Mouse (Mus musculus): ENCODE measurements around the gene Stpg2. TPM values are rescaled to one million over a fixed set of nuclear protein-coding genes. Genes with fewer than 3 reads are reported as not detected.

The Stpg2 gene
- total RNA-seq, 4 experiments from 2014 or later: 0.13 to 0.25 (median 0.16) TPM; not detected in 1

DNA sequence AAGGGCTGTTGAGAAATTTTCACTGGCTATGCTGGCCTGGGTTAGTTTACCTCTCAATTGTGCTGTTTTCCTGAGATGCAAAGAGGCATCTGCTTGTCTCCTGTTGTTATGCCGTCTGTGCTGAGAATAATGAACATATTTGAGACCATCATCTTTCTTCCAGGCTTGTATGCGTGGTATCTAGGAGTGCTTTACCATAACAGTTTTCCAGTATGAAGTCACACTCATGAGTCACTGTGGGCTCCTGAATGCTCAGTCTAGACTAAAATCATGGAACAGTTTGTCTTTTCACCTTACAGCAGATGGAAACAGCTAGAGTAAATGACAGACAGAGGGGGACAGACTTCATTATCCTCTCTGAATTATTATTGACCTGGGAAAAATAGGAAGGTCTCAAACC, 527.7 kb downstream of the Stpg2 start:
- DNase-seq (ENCODE audit: low spot score in 2 of 2): no peak

DNA sequence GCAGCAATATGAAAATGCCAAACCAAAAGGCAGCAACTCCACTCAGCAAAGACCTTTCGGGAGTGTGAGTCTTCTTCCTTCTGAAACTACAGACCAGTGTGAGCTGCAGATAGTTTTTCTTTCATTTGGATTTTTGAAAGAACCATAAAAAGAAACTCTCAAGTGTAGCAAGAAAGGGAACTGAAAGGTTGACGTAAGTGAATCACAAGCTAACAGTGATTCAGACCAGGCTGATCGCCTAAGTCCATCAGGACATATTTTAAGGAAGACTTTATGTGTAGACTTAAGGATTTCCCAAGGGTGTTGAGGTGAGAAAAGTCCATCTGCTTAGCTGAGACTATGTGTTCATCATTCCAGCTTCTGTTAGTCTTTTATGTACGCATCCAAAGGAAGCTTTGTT, 533.9 kb downstream of the Stpg2 start:
- DNase-seq (ENCODE audit: low spot score in 2 of 2): no peak

Other genes with a start within 250 kb of the Stpg2 start
- 100 to 1,000 TPM; 210 to 228 (median 216) TPM for gene Rap1gds1, start 130.5 kb upstream of the Stpg2 start, total RNA-seq (2022)